Mouse (Mus musculus): Measurements from ENCODE around the gene Abcc1. TPM values are rescaled to one million over a fixed set of nuclear protein-coding genes. Genes with fewer than 3 reads are reported as not detected.

Abcc1 gene
- polyA plus RNA-seq (2015; fragmentation: Nextera tagmentation; extraction: Ambion mirVana), result 11.9 and 14.6 TPM in 2 replicates

DNA sequence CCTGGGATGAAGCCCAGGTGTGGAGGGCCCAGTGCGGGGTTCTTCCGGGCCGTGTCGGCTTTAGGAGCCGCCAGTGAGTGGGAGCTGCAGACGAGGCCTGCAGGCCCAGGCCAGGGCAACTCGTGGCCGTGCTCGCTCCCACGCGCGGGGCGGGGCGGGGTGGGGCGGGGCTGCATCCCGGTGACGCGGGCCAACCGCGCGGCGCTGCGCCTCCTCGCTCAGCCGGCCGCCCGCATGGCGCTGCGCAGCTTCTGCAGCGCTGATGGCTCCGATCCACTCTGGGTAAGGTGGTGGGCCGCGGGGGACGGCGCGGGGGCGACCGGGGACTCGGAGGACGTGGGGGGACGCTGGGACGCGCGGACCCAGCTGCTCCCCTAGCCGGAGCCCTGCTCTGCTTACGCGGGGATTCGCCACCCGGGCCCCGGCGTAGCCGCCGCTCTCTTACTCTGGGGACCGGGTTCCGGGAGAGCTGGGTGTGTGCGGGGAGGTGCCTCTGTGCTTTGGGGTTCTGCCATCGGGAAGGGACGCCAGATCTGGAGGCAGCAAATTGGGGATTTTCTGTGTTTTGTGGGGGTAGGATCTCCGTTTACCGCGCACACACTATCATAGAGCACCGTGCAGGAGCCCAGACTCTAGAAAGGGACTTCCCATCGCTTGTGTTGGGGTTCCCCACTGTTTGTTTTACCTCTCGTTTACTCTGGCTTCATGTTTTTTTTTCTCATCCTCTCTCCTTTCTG lies at the start of gene Abcc1:
Abcc1 (plus strand) TSS at position 197 of the 737 bp plus-strand sequence.
- Histone ChIP-seq H3K4me1 (ENCODE audit: insufficient read depth, low read length) (peaks cover 16% of the 10 kb centered on the region), H3K27me3 (ENCODE audit: insufficient read depth, low read length) (no peaks in the 10 kb centered on the region), H3K9me3 (ENCODE audit: low read length) (no peaks in the 10 kb centered on the region), H3K4me3 (ENCODE audit: low read length) (peak within 1 kb of the TSS; percentile 81), H3K9ac (replicated peaks; ENCODE audit: low read length) (peak within 1 kb of the TSS; percentile 85), H3K27ac (ENCODE audit: low read length) (peak within 1 kb of the TSS; percentile 58), H3K4me2 (replicated peaks; ENCODE audit: low read depth, low read length) (peak within 1 kb of the TSS; percentile 93), H3K36me3 (ENCODE audit: insufficient read depth, low read length) (no peaks in the 10 kb centered on the region)
- WGBS, result under 1% methylated on average over 58 of the region's 64 CpGs
- ATAC-seq (ENCODE audit: low FRiP score, low TSS enrichment), result peak; percentile 97

- ATAC-seq (ENCODE audit: low FRiP score, low TSS enrichment), result no peak
- Histone ChIP-seq H3K36me3 (ENCODE audit: insufficient read depth, low read length) (peaks cover 26% of the 10 kb centered on the region), H3K4me2 (replicated peaks; ENCODE audit: low read depth, low read length) (no peak overlapping the region), H3K4me1 (ENCODE audit: insufficient read depth, low read length) (peaks cover 12% of the 10 kb centered on the region), H3K4me3 (ENCODE audit: low read length) (no peak overlapping the region), H3K27ac (ENCODE audit: low read length) (no peak overlapping the region), H3K27me3 (ENCODE audit: insufficient read depth, low read length) (no peaks in the 10 kb centered on the region), H3K9ac (replicated peaks; ENCODE audit: low read length) (no peak overlapping the region), H3K9me3 (ENCODE audit: low read length) (no peaks in the 10 kb centered on the region)
- 88% methylated on average over 7 of the region's 7 CpGs for WGBS
Measured at GRCm38 (mm10) chr16:14312914-14313313, 48.4 kb upstream of the Abcc1 start.

DNA sequence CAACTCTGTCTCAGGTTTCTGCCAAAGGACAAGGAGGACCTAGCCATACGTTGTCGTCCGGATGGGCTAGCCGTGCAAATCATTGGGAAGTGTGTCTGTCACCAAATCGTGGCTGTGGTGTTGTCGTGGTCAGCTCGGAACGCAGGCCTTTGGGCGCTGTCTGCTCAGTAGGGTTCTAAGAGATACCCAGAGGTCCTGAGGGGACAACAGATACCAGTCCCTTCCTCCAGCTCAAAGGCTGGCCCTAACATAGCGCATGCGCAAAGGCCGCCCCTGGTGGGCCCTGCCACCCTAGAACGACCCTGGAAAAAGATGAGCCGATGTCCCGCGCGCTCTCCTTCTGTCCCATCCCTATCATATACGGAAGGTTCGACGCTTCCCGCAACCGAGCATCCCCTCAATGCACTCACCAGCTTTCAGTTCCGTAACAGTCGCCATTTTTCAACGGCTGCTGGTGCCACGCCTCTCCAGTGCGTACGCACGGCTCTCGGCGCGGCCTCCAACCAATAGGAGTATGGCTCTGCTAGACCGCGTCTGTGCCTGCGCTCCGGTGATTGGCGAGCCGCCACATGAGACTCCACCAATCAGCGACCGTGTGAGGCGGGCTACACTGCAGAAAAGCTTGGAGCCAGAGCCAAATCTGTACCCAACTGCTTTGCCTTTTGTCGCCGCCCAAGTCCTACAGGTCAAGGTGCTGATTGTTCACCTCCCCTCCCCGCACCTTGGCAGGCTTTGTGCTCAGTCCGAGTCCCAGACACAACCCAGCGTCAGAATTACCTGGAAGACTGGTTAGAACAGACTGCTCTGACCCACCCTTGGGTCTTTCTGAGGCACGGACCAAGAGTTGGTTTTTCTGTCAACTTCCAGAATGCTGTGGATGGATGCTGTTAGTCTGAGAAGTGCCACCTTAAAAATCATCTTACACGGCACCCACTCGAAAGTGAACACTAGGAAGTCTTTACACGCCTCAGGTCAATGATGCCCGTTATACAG lies 44.2 kb upstream of the Abcc1 start, which contains the start of gene Fopnl:
Fopnl (minus strand) TSS at position 522 of the 993 bp plus-strand sequence.
- no peaks in the 10 kb centered on the region for H3K9me3 ChIP-seq (ENCODE audit: low read length)
- no peaks in the 10 kb centered on the region for H3K27me3 ChIP-seq (ENCODE audit: insufficient read depth, low read length)
- peak within 1 kb of the TSS; percentile 74 for H3K9ac ChIP-seq (replicated peaks; ENCODE audit: low read length)
- H3K4me3 ChIP-seq (ENCODE audit: low read length), result peak within 1 kb of the TSS; percentile 90
- peaks cover 12% of the 10 kb centered on the region for H3K4me1 ChIP-seq (ENCODE audit: insufficient read depth, low read length)
- ATAC-seq (ENCODE audit: low FRiP score, low TSS enrichment), result peak; percentile 100
- 3% methylated on average over 51 of the region's 51 CpGs for WGBS
- peaks cover 14% of the 10 kb centered on the region for H3K36me3 ChIP-seq (ENCODE audit: insufficient read depth, low read length)
- peak within 1 kb of the TSS; percentile 77 for H3K4me2 ChIP-seq (replicated peaks; ENCODE audit: low read depth, low read length)
- peak within 1 kb of the TSS; percentile 80 for H3K27ac ChIP-seq (ENCODE audit: low read length)

DNA sequence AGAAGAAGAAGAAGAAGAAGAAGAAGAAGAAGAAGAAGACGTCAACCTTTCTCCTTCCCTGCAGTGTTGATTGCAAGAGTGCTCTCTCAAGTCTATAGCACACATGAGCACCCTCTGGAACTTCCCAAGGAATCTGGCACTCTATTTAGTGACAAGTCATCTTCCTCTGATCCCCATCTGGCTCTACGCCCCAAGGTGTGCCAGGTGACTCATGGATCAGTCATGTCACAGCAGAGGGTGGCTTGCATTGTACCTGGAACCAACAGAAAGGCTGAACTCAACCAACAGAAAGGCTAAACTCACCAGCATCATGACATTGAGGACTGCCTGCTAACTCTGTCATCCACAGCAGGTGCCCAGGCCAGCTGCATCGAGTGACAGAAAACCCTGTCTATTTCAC lies 41.7 kb upstream of the Abcc1 start:
- no peak overlapping the region for H3K4me3 ChIP-seq (ENCODE audit: low read length)
- WGBS, result 84% methylated on average over 3 of the region's 3 CpGs
- H3K4me1 ChIP-seq (ENCODE audit: insufficient read depth, low read length), result peaks cover 12% of the 10 kb centered on the region
- no peaks in the 10 kb centered on the region for H3K36me3 ChIP-seq (ENCODE audit: insufficient read depth, low read length)
- H3K27me3 ChIP-seq (ENCODE audit: insufficient read depth, low read length), result no peaks in the 10 kb centered on the region
- no peak overlapping the region for H3K27ac ChIP-seq (ENCODE audit: low read length)
- H3K9me3 ChIP-seq (ENCODE audit: low read length), result no peaks in the 10 kb centered on the region
- no peak overlapping the region for H3K9ac ChIP-seq (replicated peaks; ENCODE audit: low read length)
- H3K4me2 ChIP-seq (replicated peaks; ENCODE audit: low read depth, low read length), result no peak overlapping the region
- no peak for ATAC-seq (ENCODE audit: low FRiP score, low TSS enrichment)

DNA sequence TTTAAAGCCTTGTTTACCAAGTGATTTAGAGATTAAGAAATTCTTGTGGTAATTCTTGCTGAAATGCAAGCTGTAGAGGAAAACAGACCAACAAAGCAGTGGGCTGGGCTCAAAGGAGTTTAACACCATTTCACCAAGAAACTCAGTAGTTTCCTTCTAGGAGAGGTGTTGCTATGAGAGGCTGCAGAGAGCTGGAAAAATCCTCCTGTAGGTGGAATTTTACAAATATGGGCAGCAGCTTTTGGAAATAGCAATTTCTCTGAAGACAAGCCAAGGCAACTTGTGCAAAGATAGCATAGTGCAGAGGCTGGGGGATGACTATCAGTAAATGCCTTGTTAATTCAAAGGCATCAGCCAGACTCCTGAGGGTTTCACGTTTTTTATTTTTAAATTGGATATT lies 40.9 kb upstream of the Abcc1 start:
- H3K36me3 ChIP-seq (ENCODE audit: insufficient read depth, low read length), result no peaks in the 10 kb centered on the region
- H3K9me3 ChIP-seq (ENCODE audit: low read length), result no peaks in the 10 kb centered on the region
- no peak overlapping the region for H3K4me3 ChIP-seq (ENCODE audit: low read length)
- no peaks in the 10 kb centered on the region for H3K27me3 ChIP-seq (ENCODE audit: insufficient read depth, low read length)
- peaks cover 10% of the 10 kb centered on the region for H3K4me1 ChIP-seq (ENCODE audit: insufficient read depth, low read length)
- no peak overlapping the region for H3K27ac ChIP-seq (ENCODE audit: low read length)
- no peak for ATAC-seq (ENCODE audit: low FRiP score, low TSS enrichment)
- 64% methylated on average over 1 of the region's 1 CpGs for WGBS
- H3K9ac ChIP-seq (replicated peaks; ENCODE audit: low read length), result no peak overlapping the region
- H3K4me2 ChIP-seq (replicated peaks; ENCODE audit: low read depth, low read length), result no peak overlapping the region

DNA sequence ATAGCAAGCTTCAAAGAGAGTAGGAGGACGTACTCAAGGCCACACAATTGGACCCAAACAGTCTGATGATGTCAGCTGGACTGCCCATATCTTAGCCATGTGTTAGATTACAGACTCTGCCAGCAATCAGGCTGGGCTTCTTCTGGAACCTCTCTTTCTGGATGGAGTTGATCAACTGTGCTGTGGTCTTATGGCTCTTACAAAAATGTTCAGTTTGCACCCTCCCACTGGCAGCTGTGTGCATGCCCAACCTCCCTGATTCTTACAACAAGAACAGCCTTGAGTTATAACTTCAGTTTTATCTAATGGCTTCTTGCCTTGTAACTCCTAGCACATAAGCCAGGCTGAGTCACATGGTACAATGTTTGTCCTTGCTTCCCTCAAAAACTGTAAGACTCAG lies 33.2 kb upstream of the Abcc1 start:
- Histone ChIP-seq H3K4me2 (replicated peaks; ENCODE audit: low read depth, low read length) (no peak overlapping the region), H3K27ac (ENCODE audit: low read length) (no peak overlapping the region), H3K27me3 (ENCODE audit: insufficient read depth, low read length) (no peaks in the 10 kb centered on the region), H3K4me1 (ENCODE audit: insufficient read depth, low read length) (no peaks in the 10 kb centered on the region), H3K4me3 (ENCODE audit: low read length) (no peak overlapping the region), H3K9ac (replicated peaks; ENCODE audit: low read length) (no peak overlapping the region), H3K36me3 (ENCODE audit: insufficient read depth, low read length) (no peaks in the 10 kb centered on the region), H3K9me3 (ENCODE audit: low read length) (no peaks in the 10 kb centered on the region)
- 56% methylated on average over 1 of the region's 1 CpGs for WGBS
- ATAC-seq (ENCODE audit: low FRiP score, low TSS enrichment), result no peak

DNA sequence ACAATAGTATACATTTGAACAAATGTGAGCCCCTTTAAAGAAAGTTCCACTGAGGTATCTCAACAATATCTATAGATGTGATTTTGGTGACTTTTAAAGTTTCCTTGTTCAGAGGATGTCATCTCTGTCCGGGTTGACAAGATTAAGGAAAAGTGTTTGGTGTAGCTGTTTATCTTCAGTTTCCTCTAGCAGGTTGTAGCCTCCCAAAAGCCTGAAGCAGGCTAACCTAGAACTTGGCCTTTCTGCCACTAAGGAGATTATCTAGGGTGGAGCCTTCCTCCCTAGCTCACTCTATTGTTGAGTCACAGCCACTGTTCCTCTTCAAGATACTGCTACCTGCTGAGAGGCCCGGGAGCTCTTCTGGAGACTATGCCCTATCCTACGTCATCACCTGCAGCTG lies 16.4 kb upstream of the Abcc1 start:
- H3K9ac ChIP-seq (replicated peaks; ENCODE audit: low read length), result no peak overlapping the region
- no peaks in the 10 kb centered on the region for H3K9me3 ChIP-seq (ENCODE audit: low read length)
- H3K27ac ChIP-seq (ENCODE audit: low read length), result no peak overlapping the region
- 74% methylated on average over 3 of the region's 3 CpGs for WGBS
- no peaks in the 10 kb centered on the region for H3K36me3 ChIP-seq (ENCODE audit: insufficient read depth, low read length)
- no peaks in the 10 kb centered on the region for H3K27me3 ChIP-seq (ENCODE audit: insufficient read depth, low read length)
- no peaks in the 10 kb centered on the region for H3K4me1 ChIP-seq (ENCODE audit: insufficient read depth, low read length)
- H3K4me3 ChIP-seq (ENCODE audit: low read length), result no peak overlapping the region
- ATAC-seq (ENCODE audit: low FRiP score, low TSS enrichment), result no peak
- no peak overlapping the region for H3K4me2 ChIP-seq (replicated peaks; ENCODE audit: low read depth, low read length)

- Histone ChIP-seq H3K9ac (replicated peaks; ENCODE audit: low read length) (no peak overlapping the region), H3K4me1 (ENCODE audit: insufficient read depth, low read length) (no peaks in the 10 kb centered on the region), H3K4me3 (ENCODE audit: low read length) (no peak overlapping the region), H3K4me2 (replicated peaks; ENCODE audit: low read depth, low read length) (no peak overlapping the region), H3K27me3 (ENCODE audit: insufficient read depth, low read length) (no peaks in the 10 kb centered on the region), H3K27ac (ENCODE audit: low read length) (no peak overlapping the region), H3K36me3 (ENCODE audit: insufficient read depth, low read length) (no peaks in the 10 kb centered on the region), H3K9me3 (ENCODE audit: low read length) (no peaks in the 10 kb centered on the region)
- ATAC-seq (ENCODE audit: low FRiP score, low TSS enrichment), result no peak
Measured at GRCm38 (mm10) chr16:14351571-14351970, 9.8 kb upstream of the Abcc1 start.

GRCm38 (mm10) chr16:14352234-14352633 lies 9.1 kb upstream of the Abcc1 start:
- 74% methylated on average over 3 of the region's 3 CpGs for WGBS

More at GRCm38 (mm10) chr16:14352234-14352633, 9.1 kb upstream of the Abcc1 start:
- H3K27ac ChIP-seq (ENCODE audit: low read length), result no peak overlapping the region
- H3K36me3 ChIP-seq (ENCODE audit: insufficient read depth, low read length), result no peaks in the 10 kb centered on the region
- no peak overlapping the region for H3K4me3 ChIP-seq (ENCODE audit: low read length)
- H3K9me3 ChIP-seq (ENCODE audit: low read length), result no peaks in the 10 kb centered on the region
- ATAC-seq (ENCODE audit: low FRiP score, low TSS enrichment), result no peak
- no peak overlapping the region for H3K9ac ChIP-seq (replicated peaks; ENCODE audit: low read length)
- no peaks in the 10 kb centered on the region for H3K4me1 ChIP-seq (ENCODE audit: insufficient read depth, low read length)
- no peak overlapping the region for H3K4me2 ChIP-seq (replicated peaks; ENCODE audit: low read depth, low read length)
- no peaks in the 10 kb centered on the region for H3K27me3 ChIP-seq (ENCODE audit: insufficient read depth, low read length)

Measured in kidney, embryonic 16.5 days (tissue).